Mouse (Mus musculus) kidney, embryonic 15.5 days (tissue): Measurements from ENCODE around the gene Tbx3. TPM values are rescaled to one million over a fixed set of nuclear protein-coding genes. Genes with fewer than 3 reads are reported as not detected.
A peak's percentile ranks its signal among the peaks of the same experiment; 100 is the strongest.

Experiments
- ATAC-seq: fragments of 200-750 bp; cut with Nextera tagmentation; replicated peaks from 2 replicates; pipeline ENCODE4 v1.8.0; 2017; ENCODE audit warnings: moderate TSS enrichment; ENCODE audit not compliant: low FRiP score
- H3K27ac ChIP-seq: fragments of 300-500 bp; sonication (generic); 2 replicates; pipeline ENCODE4 v1.5.1; 2015; ENCODE audit warnings: mild to moderate bottlenecking, inconsistent platforms
- H3K27me3 ChIP-seq: fragments of 300-500 bp; sonication (generic); 2 replicates; pipeline ENCODE4 v1.6.1; 2015; ENCODE audit warnings: inconsistent platforms
- H3K36me3 ChIP-seq: fragments of 300-500 bp; sonication (generic); 2 replicates; pipeline ENCODE4 v1.6.1; 2015; ENCODE audit warnings: inconsistent platforms
- H3K4me1 ChIP-seq: fragments of 300-500 bp; sonication (generic); 2 replicates; pipeline ENCODE4 v1.6.1; 2015; ENCODE audit warnings: inconsistent platforms
- H3K4me2 ChIP-seq: fragments of 300-500 bp; sonication (generic); 2 replicates; pipeline ENCODE4 v1.6.1; 2015; ENCODE audit warnings: moderate library complexity, mild to moderate bottlenecking, inconsistent platforms
- H3K4me3 ChIP-seq: fragments of 300-500 bp; sonication (generic); replicated peaks from 2 replicates; pipeline ENCODE4 v1.5.1; 2015; ENCODE audit warnings: mild to moderate bottlenecking, inconsistent platforms
- H3K9ac ChIP-seq: fragments of 300-500 bp; sonication (generic); 2 replicates; pipeline ENCODE4 v1.6.1; 2015; ENCODE audit warnings: mild to moderate bottlenecking, inconsistent platforms
- H3K9me3 ChIP-seq: fragments of 300-500 bp; sonication (generic); replicated peaks from 2 replicates; pipeline ENCODE4 v1.6.1; 2016; ENCODE audit warnings: inconsistent platforms
- WGBS: fragments of 180-500 bp; shearing (Covaris S2); methylation state at CpG from one replicate; pipeline ENCODE4 v1.1.7; 2015; ENCODE audit warnings: mixed read lengths; 5-methylcytosine and 5-hydroxymethylcytosine counted together
- polyA plus RNA-seq: library from polyadenylated mRNA; unstranded; fragments of >200 nt; fragmentation: Nextera tagmentation; extraction: Ambion mirVana; gene quantifications from 2 replicates; pipeline ENCODE4 v1.2.1, GENCODE M21; 2015

The Tbx3 gene
- polyA plus RNA-seq, 1 experiment from 2014 or later: 54.4 TPM

GRCm38 (mm10) chr5:119691075-119691474 lies 20.6 kb downstream of the Tbx3 start:
- no peak for ATAC-seq
- Histone ChIP-seq H3K9me3 (no peaks in the 10 kb centered on the region), H3K4me2 (peak overlapping the region; percentile 28), H3K27ac (0 out of 2 replicates have a peak overlapping the region, but pooled peaks have one; percentile 18), H3K27me3 (peaks cover 79% of the 10 kb centered on the region), H3K4me3 (peak overlapping the region; percentile 19; the same call in 1 of the 2 replicates), H3K4me1 (peaks cover 26% of the 10 kb centered on the region), H3K9ac (no peak overlapping the region), H3K36me3 (no peaks in the 10 kb centered on the region)
- WGBS: 1% methylated on average over 13 of the region's 13 CpGs

GRCm38 (mm10) chr5:119692425-119692824 lies 22.0 kb downstream of the Tbx3 start:
- Histone ChIP-seq H3K4me1 (peaks cover 13% of the 10 kb centered on the region), H3K27me3 (peaks cover 69% of the 10 kb centered on the region), H3K36me3 (no peaks in the 10 kb centered on the region), H3K9me3 (no peaks in the 10 kb centered on the region), H3K4me2 (no peak overlapping the region), H3K4me3 (no peak overlapping the region), H3K9ac (no peak overlapping the region), H3K27ac (no peak overlapping the region)
- 27% methylated on average over 6 of the region's 6 CpGs for WGBS
- ATAC-seq: no peak

DNA sequence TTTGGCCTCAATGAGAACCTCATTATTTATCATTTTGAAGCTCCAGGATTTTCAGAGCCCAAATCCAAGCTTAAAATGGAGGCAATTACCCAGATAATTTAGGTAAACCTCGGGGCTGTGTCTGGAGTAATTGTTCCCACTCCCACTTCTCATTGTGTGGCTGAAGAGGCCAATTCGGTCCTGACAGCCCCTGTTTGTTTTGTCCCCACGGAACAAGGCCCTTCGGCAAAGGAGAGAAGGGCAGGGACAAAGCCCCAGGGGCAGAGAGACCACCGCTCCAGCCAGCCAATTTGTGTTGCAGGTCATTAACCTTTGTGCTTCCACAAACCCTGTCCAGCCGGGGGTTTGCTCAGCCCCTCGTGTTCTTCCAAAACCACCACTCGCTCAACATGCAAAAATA lies 24.4 kb downstream of the Tbx3 start:
- Histone ChIP-seq H3K4me2 (no peak overlapping the region), H3K27ac (no peak overlapping the region), H3K9ac (no peak overlapping the region), H3K4me1 (peaks cover 9% of the 10 kb centered on the region; the same call in 1 of the 2 replicates), H3K4me3 (no peak overlapping the region), H3K27me3 (peaks cover 44% of the 10 kb centered on the region), H3K36me3 (no peaks in the 10 kb centered on the region), H3K9me3 (no peaks in the 10 kb centered on the region)
- WGBS: 18% methylated on average over 8 of the region's 8 CpGs
- ATAC-seq: no peak

DNA sequence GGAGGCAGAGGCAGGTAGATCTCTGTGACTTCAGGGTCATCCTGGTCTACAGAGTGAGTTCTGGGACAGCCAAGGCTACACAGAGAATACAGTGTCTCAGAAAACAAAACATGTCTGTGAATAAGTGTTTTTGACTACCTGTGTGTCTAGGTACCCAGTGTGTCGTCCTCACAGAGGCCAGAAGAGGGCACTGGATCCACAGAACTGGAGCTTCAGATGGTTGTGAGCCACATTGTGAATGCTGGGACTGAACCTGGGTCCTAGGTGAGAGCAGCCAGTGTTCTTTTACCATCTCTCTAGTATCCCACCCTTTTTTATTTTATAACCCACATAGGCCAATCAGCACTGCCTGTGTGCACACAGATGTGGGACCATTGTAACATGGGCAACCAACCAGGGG lies 32.6 kb downstream of the Tbx3 start:
- 74% methylated on average over 1 of the region's 1 CpGs for WGBS
- Histone ChIP-seq H3K4me1 (peaks cover 7% of the 10 kb centered on the region), H3K9me3 (no peaks in the 10 kb centered on the region), H3K9ac (no peak overlapping the region), H3K27me3 (peaks cover 42% of the 10 kb centered on the region), H3K4me2 (no peak overlapping the region), H3K36me3 (no peaks in the 10 kb centered on the region), H3K27ac (no peak overlapping the region), H3K4me3 (no peak overlapping the region)
- no peak for ATAC-seq

DNA sequence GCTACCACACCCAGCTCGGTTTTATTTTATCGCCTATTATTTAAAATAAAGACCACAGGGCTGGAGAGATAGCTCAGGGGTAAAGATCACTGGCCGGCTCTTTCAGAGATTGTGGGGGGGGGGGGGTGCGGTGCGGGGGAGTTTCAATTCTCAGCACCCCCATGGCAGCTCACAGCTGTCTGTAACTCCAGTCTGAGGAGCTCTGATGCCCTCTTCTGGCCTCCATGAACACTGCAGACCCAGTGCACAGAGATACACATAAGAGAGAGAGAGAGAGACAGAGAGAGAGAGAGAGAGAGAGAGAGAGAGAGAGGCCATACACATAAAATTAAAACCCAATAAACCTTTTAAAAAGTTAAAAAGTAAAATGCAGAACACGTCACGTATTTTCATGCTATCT lies 34.4 kb downstream of the Tbx3 start:
- no peak for ATAC-seq
- Histone ChIP-seq H3K9ac (no peak overlapping the region), H3K9me3 (no peaks in the 10 kb centered on the region), H3K36me3 (no peaks in the 10 kb centered on the region), H3K27ac (no peak overlapping the region), H3K4me2 (no peak overlapping the region), H3K4me1 (peaks cover 9% of the 10 kb centered on the region), H3K27me3 (peaks cover 58% of the 10 kb centered on the region), H3K4me3 (no peak overlapping the region)
- WGBS: 68% methylated on average over 7 of the region's 7 CpGs

DNA sequence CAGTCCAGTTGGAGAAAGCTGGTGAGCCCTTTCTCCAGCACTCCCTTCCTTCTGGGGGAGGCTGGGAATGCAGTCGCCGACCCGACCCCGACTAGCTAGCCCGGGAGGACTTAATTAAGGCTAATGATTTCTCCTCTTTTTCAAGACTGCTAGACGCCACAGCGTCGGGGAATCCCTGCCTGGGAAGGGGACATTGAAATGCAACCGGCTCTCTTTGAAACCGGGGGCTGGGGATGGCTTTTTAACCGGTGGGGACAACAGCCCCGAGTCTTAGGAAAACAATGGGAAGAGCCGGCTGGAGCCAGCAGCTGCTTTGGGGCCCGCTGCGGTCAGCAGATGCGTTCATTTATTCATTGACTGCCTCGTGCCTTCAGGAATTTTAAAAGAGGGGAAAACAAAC lies 36.0 kb downstream of the Tbx3 start:
- no peak overlapping the region for H3K27ac ChIP-seq
- no peaks in the 10 kb centered on the region for H3K36me3 ChIP-seq
- H3K9ac ChIP-seq: no peak overlapping the region
- no peak for ATAC-seq
- peak overlapping the region; percentile 51 for H3K4me2 ChIP-seq
- WGBS: under 1% methylated on average over 17 of the region's 17 CpGs
- H3K4me1 ChIP-seq: peaks cover 13% of the 10 kb centered on the region
- H3K9me3 ChIP-seq: no peaks in the 10 kb centered on the region
- peak overlapping the region; percentile 22 for H3K4me3 ChIP-seq
- peaks cover 72% of the 10 kb centered on the region for H3K27me3 ChIP-seq

- H3K4me2 ChIP-seq: no peak overlapping the region
- H3K27ac ChIP-seq: no peak overlapping the region
- 87% methylated on average over 14 of the region's 14 CpGs for whole genome bisulfite sequencing
- no peak overlapping the region for H3K4me3 ChIP-seq
- H3K27me3 ChIP-seq: peaks cover 70% of the 10 kb centered on the region
- H3K9me3 ChIP-seq: no peaks in the 10 kb centered on the region
- H3K4me1 ChIP-seq: peaks cover 19% of the 10 kb centered on the region
- no peaks in the 10 kb centered on the region for H3K36me3 ChIP-seq
- no peak overlapping the region for H3K9ac ChIP-seq
- ATAC-seq: no peak
These were observed 38.5 kb downstream of the Tbx3 start for GRCm38 (mm10) chr5:119708850-119709585.

DNA sequence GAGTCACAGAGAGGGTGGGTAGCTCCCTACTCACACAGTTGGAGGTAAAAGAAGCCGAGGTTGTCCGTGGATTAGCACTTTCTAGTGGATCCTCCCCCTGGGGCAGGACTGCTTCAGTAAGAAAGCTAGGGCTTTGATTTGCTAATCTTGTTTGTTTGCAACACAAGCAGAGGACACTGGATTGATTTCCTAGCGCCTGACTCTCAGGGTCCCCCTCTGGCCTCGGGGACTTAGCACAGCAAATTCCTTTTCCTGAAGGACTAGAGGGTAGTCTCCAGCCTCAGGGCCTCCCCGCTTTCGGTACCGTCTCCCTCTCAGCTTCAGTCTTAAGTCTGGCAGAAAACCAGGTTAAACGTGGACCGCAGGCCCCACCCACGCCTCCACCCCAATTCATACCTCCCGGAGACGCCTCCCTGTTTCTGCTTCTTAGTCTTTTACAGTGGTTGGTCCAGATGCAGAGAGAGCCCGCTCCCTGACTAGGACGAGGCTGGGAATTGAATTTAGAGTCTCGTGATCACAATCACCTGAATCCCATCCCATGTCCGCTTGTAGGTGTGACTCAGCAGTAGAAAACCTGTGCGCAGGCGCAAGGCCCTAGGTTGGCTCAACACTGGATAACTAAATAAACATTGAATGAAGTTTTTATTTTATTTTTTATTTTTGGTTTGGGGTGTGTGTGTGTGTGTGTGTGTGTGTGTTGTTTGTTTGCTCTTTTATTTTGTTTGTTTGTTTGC lies 39.5 kb downstream of the Tbx3 start:
- H3K9ac ChIP-seq: no peak overlapping the region
- WGBS: 22% methylated on average over 18 of the region's 18 CpGs
- no peak overlapping the region for H3K27ac ChIP-seq
- H3K9me3 ChIP-seq: no peaks in the 10 kb centered on the region
- no peak overlapping the region for H3K4me2 ChIP-seq
- H3K4me1 ChIP-seq: peaks cover 19% of the 10 kb centered on the region
- no peak for ATAC-seq
- H3K4me3 ChIP-seq: no peak overlapping the region
- H3K36me3 ChIP-seq: no peaks in the 10 kb centered on the region
- H3K27me3 ChIP-seq: peaks cover 66% of the 10 kb centered on the region

DNA sequence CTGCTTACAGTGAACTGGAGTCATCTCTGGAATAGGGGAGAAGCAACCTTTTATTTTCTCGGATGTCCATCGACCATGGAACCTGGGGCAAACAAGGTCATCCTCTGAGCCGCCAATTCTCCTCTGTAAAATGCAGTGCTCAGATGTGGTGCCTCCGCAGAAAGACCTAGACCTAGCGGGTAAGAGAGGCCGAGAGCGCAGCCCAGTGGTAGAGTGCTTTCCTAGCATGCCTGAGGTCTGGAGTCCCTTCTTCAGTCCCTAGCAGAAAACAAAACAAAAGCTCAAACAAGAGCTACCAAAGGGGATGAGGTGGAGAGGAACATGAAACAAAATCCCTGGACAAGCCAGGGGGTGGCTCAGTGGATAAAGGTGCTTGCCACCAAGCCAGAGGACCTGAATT lies 40.3 kb downstream of the Tbx3 start:
- no peak for ATAC-seq
- H3K9ac ChIP-seq: no peak overlapping the region
- no peak overlapping the region for H3K27ac ChIP-seq
- no peaks in the 10 kb centered on the region for H3K36me3 ChIP-seq
- H3K4me2 ChIP-seq: no peak overlapping the region
- no peak overlapping the region for H3K4me3 ChIP-seq
- WGBS: 36% methylated on average over 7 of the region's 7 CpGs
- H3K27me3 ChIP-seq: peaks cover 62% of the 10 kb centered on the region
- no peaks in the 10 kb centered on the region for H3K9me3 ChIP-seq
- peaks cover 19% of the 10 kb centered on the region for H3K4me1 ChIP-seq

- Histone ChIP-seq H3K9me3 (no peaks in the 10 kb centered on the region), H3K36me3 (no peaks in the 10 kb centered on the region), H3K4me1 (peaks cover 14% of the 10 kb centered on the region), H3K27ac (no peak overlapping the region), H3K4me2 (no peak overlapping the region), H3K9ac (no peak overlapping the region), H3K4me3 (no peak overlapping the region), H3K27me3 (peaks cover 54% of the 10 kb centered on the region)
- 92% methylated on average over 5 of the region's 5 CpGs for WGBS
- no peak for ATAC-seq
These were observed 41.2 kb downstream of the Tbx3 start for GRCm38 (mm10) chr5:119711626-119712025.

DNA sequence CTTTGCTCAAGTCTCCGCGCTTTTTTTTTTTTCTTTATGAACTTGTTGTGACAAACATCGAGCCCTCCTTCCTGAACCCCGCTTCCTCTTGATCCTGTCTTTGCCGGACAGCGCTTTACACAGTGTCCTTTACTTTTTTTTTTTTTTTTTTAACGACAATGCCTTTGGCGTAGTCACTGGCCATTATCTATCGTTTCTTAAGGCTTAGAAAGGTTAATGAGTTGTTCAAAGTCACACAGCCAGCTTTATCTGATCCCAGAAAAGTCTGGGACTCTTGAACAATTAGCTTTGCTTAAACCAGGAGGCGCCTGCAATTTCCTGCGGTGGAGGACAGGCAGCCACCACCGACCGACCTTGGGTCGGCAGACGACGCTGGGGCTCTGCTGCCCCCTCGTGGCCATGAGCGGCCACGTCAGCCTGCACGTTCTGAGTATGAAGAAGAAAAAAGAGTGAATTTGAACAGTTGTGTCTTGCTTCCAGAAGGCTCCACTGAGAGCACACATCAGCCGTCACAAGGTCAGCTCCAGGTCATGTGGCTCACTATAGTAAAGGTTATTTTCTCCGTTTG lies 42.3 kb downstream of the Tbx3 start:
- WGBS: 7% methylated on average over 22 of the region's 22 CpGs
- Histone ChIP-seq H3K36me3 (no peaks in the 10 kb centered on the region), H3K27ac (no peak overlapping the region), H3K27me3 (peaks cover 42% of the 10 kb centered on the region), H3K4me2 (peak overlapping the region; percentile 52), H3K9ac (no peak overlapping the region), H3K4me1 (peaks cover 12% of the 10 kb centered on the region), H3K9me3 (no peaks in the 10 kb centered on the region), H3K4me3 (peak overlapping the region; percentile 17)
- ATAC-seq: no peak
